Mouse (Mus musculus): Measurements from ENCODE around the gene Mrps6. TPM values are rescaled to one million over a fixed set of nuclear protein-coding genes. Genes with fewer than 3 reads are reported as not detected.

Gene Mrps6
- polyA plus RNA-seq (2015; fragmentation: Illumina TruSeq; extraction: RNeasy Lipid Tissue Mini Kit (QIAGEN cat#74804); ENCODE audit: insufficient read depth, low read depth, low replicate concordance), result 7.2 TPM

DNA sequence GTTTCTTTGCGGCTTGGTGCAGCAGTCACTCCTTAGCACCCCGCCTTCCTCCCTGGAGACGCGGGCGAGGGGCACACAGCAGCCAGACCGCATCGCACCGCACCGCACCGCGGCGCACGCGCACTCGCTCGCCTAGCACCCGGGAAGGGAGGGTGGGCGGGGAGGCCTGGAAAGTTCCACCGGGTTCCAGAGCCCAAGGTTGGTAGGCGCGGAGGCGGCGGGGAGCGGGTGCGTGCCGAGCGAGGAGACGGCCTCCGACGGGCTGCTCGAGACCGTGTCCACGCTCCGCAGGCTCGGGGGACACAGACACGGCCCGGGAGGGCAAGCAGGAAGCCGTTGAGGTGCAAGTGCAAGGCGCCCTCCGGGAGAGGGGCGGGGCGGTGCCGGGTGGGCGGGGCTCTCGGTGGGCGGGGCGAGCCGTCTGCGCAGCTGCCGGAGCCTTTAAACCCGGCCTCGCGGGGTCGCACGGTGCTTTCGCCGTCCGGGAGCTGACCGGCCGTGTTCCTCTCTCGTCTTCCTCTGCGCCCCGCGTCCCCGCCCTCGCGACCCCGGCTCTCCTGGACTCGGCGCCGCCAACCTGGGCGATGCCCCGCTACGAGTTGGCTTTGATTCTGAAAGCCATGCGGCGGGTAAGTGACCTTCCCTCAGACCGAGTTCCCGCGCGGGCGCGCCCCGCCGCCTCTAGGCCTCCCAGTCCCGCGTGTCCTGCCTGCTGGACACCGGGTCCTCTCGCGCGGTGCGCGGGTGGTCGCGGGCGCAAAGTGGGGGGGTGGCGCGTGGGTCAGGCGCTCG, at the start of gene Mrps6, which contains the start of the genes Gm49711 and Slc5a3:
Gene Mrps6 (plus strand): TSS at position 419 of the 792 bp plus-strand sequence.
Gene Gm49711 (plus strand): TSS at position 465 of the 792 bp plus-strand sequence.
Gene Slc5a3 (plus strand): TSS at position 471 of the 792 bp plus-strand sequence.

Other genes starting within 250 kb of the Mrps6 start
- gene Gm49711, start within 50 bp of the Mrps6 start, polyA plus RNA-seq (2015; fragmentation: Illumina TruSeq; extraction: RNeasy Lipid Tissue Mini Kit (QIAGEN cat#74804); ENCODE audit: insufficient read depth, low read depth, low replicate concordance), result not detected
- gene Slc5a3, start 52 bp downstream of the Mrps6 start, polyA plus RNA-seq (2015; fragmentation: Illumina TruSeq; extraction: RNeasy Lipid Tissue Mini Kit (QIAGEN cat#74804); ENCODE audit: insufficient read depth, low read depth, low replicate concordance), result 0.87 TPM
- not detected for gene Kcne2, start 234.1 kb downstream of the Mrps6 start, polyA plus RNA-seq (2015; fragmentation: Illumina TruSeq; extraction: RNeasy Lipid Tissue Mini Kit (QIAGEN cat#74804); ENCODE audit: insufficient read depth, low read depth, low replicate concordance)
- gene Smim11, start 243.0 kb downstream of the Mrps6 start, polyA plus RNA-seq (2015; fragmentation: Illumina TruSeq; extraction: RNeasy Lipid Tissue Mini Kit (QIAGEN cat#74804); ENCODE audit: insufficient read depth, low read depth, low replicate concordance), result 34.1 TPM

Measured in pancreas, adult 10 weeks (tissue).